Mouse (Mus musculus): ENCODE data around the gene Bcl2. TPM values are rescaled to one million over a fixed set of nuclear protein-coding genes. Genes with fewer than 3 reads are reported as not detected.

Bcl2 gene
- total and polyA plus RNA-seq, 3 experiments = 4.5 to 13.6 (median 8.7) TPM

GRCm38 (mm10) chr1:106633207-106633606 lies 80.9 kb downstream of the Bcl2 start:
- dilution Hi-C loops (cut with MboI; ENCODE audit: extremely low pct_ligation_motif_present, extremely low pct_unique_long_range_greater_than_20kb, low sequenced_read_pairs) (no loop called here), in situ Hi-C loops (cut with MboI; ENCODE audit: low pct_ligation_motif_present, low pct_unique_long_range_greater_than_20kb, low sequenced_read_pairs) (no loop called here)
- peaks cover 4 to 7% of the 10 kb centered on the region in 2 experiments for H3K36me3 ChIP-seq (replicated peaks in 1 of 2; ENCODE audit: control insufficient read depth in 1 of 2, insufficient read depth in 1 of 2, low read length in 1 of 2)
- no peak overlapping the region for H3K4me3 ChIP-seq (replicated peaks in 1 of 3; ENCODE audit: low read depth in 2 of 3, low read length in 2 of 3, poor library complexity in 1 of 3)
- no peaks in the 10 kb centered on the region for H3K27me3 ChIP-seq (replicated peaks)
- H3K79me2 ChIP-seq (replicated peaks; ENCODE audit: control insufficient read depth, extremely low read depth, insufficient read depth, poor library complexity, severe bottlenecking) = no peaks in the 10 kb centered on the region; the same call in 1 of the 2 replicates
- peaks cover 4 to 23% of the 10 kb centered on the region in 2 experiments for H3K4me1 ChIP-seq (ENCODE audit: control insufficient read depth in 1 of 2, insufficient read depth in 2 of 2)
- TF ChIP-seq JUN (IDR thresholded peaks at IDR 0.05; ENCODE audit: insufficient read depth, low read depth, low read length) (no peak), HCFC1 (IDR thresholded peaks at IDR 0.05; ENCODE audit: low read depth, low read length) (no peak), SMC3 (IDR thresholded peaks at IDR 0.05; ENCODE audit: low read depth, low read length) (no peak), POLR2A (IDR thresholded peaks at IDR 0.05; ENCODE audit: low read depth, low read length) (no peak), CTCF (conservative IDR thresholded peaks at IDR 0.05 in 1 of 2, IDR thresholded peaks at IDR 0.05 in 1 of 2; ENCODE audit: low read depth in 2 of 2, low read length in 2 of 2) (no peak), ETS1 (conservative IDR thresholded peaks at IDR 0.05; ENCODE audit: low read depth, low read length) (no peak), NELFE (IDR thresholded peaks at IDR 0.05; ENCODE audit: low read depth, low read length) (no peak), CHD1 (IDR thresholded peaks at IDR 0.05; ENCODE audit: low read depth, low read length) (no peak), E2F4 (IDR thresholded peaks at IDR 0.05; ENCODE audit: insufficient replicate concordance, low read depth, low read length) (no peak), BHLHE40 (IDR thresholded peaks at IDR 0.05; ENCODE audit: low read depth, low read length) (no peak), MAFK (IDR thresholded peaks at IDR 0.05; ENCODE audit: insufficient replicate concordance, low read length) (no peak), TCF12 (IDR thresholded peaks at IDR 0.05; ENCODE audit: low read depth, low read length) (no peak), MXI1 (IDR thresholded peaks at IDR 0.05; ENCODE audit: low read depth, low read length) (no peak), MEF2A (IDR thresholded peaks at IDR 0.05; ENCODE audit: borderline replicate concordance, low read depth, low read length) (no peak), MAX (IDR thresholded peaks at IDR 0.05; ENCODE audit: low read length) (no peak), SIN3A (IDR thresholded peaks at IDR 0.05; ENCODE audit: low read length) (no peak), POLR2AphosphoS2 (IDR thresholded peaks at IDR 0.05; ENCODE audit: low read depth, low read length) (no peak)
- H3K9ac ChIP-seq (ENCODE audit: insufficient read depth, low read depth) = no peak overlapping the region
- no peak for DNase-seq (ENCODE audit: extremely low read depth)
- H3K27ac ChIP-seq (ENCODE audit: insufficient read depth, low read depth) = no peak overlapping the region
- H3K9me3 ChIP-seq (replicated peaks; ENCODE audit: low read length) = no peaks in the 10 kb centered on the region
- no peak overlapping the region for H3K4me2 ChIP-seq (ENCODE audit: insufficient read depth, low read depth, poor library complexity, severe bottlenecking)

- Histone ChIP-seq H3K4me3 (replicated peaks in 1 of 3; ENCODE audit: low read depth in 2 of 3, low read length in 2 of 3, poor library complexity in 1 of 3) (no peak overlapping the region), H3K79me2 (replicated peaks; ENCODE audit: control insufficient read depth, extremely low read depth, insufficient read depth, poor library complexity, severe bottlenecking) (no peaks in the 10 kb centered on the region; the same call in 1 of the 2 replicates), H3K27ac (ENCODE audit: insufficient read depth, low read depth) (no peak overlapping the region), H3K9me3 (replicated peaks; ENCODE audit: low read length) (no peaks in the 10 kb centered on the region), H3K9ac (ENCODE audit: insufficient read depth, low read depth) (no peak overlapping the region), H3K27me3 (replicated peaks) (no peaks in the 10 kb centered on the region), H3K4me2 (ENCODE audit: insufficient read depth, low read depth, poor library complexity, severe bottlenecking) (no peak overlapping the region), H3K36me3 (replicated peaks in 1 of 2; ENCODE audit: control insufficient read depth in 1 of 2, insufficient read depth in 1 of 2, low read length in 1 of 2) (peaks cover 2 to 4% of the 10 kb centered on the region in 2 experiments), H3K4me1 (ENCODE audit: control insufficient read depth in 1 of 2, insufficient read depth in 2 of 2) (peaks cover 11 to 36% of the 10 kb centered on the region in 2 experiments)
- no peak for DNase-seq (ENCODE audit: extremely low read depth)
- in situ Hi-C loops (cut with MboI; ENCODE audit: low pct_ligation_motif_present, low pct_unique_long_range_greater_than_20kb, low sequenced_read_pairs) = no loop called here
- TF ChIP-seq BHLHE40 (IDR thresholded peaks at IDR 0.05; ENCODE audit: low read depth, low read length) = no peak
- TF ChIP-seq MAX (IDR thresholded peaks at IDR 0.05; ENCODE audit: low read length) = no peak
- no peak for TF ChIP-seq PAX5 (IDR thresholded peaks at IDR 0.05; ENCODE audit: low read length)
- no peak for TF ChIP-seq MEF2A (IDR thresholded peaks at IDR 0.05; ENCODE audit: borderline replicate concordance, low read depth, low read length)
- no peak for TF ChIP-seq ZNF384 (IDR thresholded peaks at IDR 0.05; ENCODE audit: low read depth, low read length)
- dilution Hi-C loops (cut with MboI; ENCODE audit: extremely low pct_ligation_motif_present, extremely low pct_unique_long_range_greater_than_20kb, low sequenced_read_pairs) = no loop called here
These were observed 82.1 kb downstream of the Bcl2 start for GRCm38 (mm10) chr1:106631869-106632463.
